Mouse (Mus musculus): ENCODE data around the gene Rtn1.
A peak's percentile ranks its signal among the peaks of the same experiment; 100 is the strongest.

Gene Rtn1

DNA sequence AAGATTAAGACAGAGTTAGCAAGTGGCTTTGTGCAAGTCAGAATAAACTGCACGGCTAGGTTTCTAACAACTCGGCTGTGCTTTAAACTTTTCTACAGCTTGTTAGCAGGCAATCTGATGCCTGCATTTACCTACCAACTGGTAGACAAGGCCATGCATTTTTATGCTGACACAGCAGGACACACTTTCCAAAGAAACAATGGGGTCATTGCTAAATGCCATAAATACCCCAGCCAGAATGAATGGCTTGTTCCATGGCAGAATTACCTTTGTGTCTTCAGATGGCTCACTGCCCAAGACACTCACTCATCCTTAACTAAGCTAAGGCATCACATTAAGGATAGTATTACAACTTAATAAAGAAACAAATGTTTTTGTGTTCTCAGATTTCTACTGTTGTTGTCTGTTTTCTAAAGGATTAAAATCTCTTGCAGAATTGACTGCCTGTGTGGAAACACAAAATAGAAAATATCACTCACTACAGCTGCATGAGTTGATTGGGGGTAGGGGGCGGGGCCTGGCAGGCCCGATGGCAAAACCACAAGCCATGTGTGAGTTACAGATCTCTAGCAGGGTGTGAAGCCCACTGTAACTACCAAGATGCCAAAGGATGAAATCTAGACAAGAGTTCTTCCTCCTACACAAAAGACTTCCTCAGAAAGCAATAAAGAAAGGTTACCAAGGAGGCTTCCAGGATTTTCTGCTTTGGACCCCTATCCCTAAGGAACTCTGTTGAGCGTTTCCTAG is 129.6 kb downstream of the Rtn1 start:
- no peak for DNase-seq (ENCODE audit: low spot score)

DNA sequence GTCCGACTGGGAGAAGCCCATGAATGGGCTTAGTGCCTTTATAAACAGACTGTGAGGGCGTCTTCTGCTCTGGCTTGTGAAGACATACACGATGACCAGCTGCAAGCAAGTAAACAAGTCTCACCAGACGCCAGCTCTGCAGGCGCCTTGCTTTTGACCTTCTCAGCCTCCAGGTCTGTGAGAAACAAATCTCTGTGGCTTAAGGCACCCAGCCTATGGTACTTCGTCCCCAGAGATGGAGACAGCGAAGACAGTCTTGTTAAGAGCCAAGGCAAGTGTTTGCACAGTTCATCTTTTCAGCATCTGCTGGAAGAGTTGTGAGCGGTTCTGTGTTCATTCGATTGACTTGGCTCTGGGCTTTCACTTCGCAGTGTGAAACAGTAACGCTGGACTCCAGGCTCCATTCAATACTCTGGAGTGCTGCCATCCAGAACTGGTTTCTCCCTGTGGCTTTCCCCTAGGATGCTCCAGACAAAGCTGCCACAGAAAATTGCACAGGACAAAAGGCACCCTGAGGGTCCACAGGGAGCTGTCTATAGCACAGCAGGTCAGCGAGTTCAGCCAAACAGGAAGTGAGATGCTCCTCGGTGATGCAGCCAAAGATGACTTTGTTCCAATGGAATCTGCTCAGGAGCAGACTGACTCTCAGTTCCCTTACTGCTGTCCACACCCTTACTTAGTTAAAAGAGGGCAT is 135.0 kb downstream of the Rtn1 start:
- DNase-seq (ENCODE audit: low spot score): no peak

DNA sequence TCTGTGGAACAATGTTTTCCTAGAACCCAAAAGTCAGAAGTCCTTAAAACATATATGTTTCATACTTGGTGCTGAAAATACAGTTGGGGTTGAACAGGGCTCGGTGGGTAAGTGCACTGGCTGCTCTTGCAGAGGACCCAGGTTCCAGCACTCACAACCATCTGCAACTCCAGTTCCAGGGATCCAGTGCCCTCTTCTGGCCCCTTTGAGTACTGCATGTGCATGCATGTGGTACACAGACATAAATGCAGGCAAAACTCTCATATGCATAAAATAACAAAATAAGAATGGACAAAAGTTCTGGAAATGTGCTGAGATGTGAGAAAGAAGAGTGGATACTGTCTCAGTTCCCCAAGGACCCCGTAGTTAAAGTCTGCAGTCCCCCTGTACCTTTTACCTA is 141.2 kb downstream of the Rtn1 start:
- DNase-seq (ENCODE audit: low spot score): peak; percentile 7

DNA sequence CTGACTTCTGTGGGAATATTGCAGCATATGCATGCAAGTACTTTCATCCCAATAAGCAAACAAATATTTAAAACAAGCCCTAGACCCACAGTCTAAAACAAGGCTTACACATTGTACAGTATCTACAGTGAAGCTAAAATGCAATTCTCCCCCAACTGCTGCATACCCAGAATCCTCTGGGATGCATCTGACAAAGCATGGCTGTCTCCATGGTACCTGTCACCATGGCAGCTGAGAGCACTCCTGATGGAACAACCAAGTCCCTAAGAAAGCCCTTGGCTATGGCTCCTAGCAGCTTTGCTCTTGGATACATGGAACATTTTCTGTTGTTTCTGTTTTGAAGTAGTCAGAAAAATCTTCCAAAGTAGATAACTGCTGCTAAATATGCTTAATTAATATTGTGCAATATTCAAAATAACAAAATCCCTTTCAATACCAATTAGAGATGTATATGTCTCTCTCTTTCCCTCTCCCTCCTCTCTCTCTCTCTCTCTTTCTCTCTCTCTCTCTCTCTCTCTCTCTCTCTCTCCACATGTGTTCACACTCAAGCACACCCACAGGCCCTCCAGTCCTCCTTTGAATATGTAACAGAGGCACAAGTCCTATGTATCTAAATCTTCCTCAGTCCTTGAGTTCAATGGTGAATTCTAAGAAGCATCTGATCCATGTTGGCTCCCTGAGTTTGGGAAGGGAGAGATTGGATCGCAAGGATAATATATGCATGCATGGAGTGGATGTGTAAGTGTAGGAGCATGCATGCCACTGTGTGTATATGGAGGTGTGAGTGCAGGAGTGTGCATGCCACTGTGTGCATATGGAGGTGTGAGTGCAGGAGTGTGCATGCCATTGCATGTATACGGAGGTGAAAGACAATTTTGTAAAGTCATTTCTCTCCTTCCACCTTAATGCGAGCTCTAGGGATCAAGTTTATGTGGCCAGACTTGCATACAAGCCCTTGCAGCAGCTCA is 143.3 kb downstream of the Rtn1 start:
- DNase-seq (ENCODE audit: low spot score): no peak

DNA sequence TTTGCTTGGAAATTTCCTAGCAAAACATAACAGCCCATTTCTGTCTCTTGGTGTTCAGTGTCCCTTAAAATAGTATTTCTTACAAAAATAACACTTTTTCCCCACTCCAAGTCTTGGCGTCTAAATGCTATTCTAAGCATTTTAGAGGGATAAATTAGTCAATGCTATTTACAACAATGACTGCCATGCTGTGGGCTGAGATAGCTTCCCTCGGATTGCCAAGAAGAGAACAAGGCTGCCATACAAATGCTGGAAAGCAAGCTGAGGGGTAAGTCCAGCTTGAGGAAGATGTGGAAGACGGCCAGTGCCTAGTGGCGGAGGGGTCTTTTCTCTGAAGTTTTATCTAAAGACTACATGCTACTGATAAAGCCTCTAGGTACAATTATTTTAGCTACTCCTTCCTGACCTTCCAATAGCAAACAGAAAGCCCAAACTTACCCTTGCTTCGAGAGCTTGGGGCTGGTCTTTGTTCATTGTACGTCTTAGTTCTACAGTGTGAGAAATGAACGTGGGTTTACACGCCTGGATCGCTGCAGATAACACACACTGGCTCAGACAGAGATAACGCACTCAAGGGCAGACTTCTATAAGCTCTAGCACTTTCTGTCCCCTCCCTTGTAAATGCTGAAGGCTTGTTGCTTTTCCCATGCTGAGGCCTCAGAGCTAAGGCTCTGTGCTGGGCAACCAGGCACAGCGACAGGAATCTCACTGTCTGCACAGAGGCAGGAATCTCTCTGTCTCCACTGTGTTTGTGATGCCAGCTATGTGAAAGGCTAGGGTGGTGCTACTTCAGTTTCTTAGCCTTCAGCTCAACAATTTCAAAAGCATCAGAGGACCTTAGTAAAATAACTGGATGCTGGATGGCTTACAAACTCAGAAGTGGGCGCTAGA is 145.4 kb downstream of the Rtn1 start:
- DNase-seq (ENCODE audit: low spot score): no peak

DNA sequence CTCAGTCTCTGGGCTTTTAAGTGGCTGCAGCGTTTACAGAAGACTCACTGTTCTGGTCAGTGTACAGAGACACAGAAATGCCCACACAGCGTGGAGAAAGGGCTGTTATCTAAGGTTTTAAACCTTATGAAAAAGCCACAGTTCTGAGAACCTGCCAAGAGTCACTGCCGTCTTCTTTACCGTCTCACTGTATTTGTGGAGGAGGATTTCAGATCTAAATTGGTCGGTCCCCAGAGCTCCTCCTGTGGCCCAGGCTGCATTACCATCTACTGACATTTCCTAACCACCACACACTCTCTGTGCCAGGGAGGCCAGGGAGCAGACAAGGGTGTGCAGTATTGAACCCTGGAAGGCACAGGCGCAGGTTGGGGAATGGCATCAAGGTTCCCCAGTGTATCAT is 151.9 kb downstream of the Rtn1 start:
- no peak for DNase-seq (ENCODE audit: low spot score)

DNA sequence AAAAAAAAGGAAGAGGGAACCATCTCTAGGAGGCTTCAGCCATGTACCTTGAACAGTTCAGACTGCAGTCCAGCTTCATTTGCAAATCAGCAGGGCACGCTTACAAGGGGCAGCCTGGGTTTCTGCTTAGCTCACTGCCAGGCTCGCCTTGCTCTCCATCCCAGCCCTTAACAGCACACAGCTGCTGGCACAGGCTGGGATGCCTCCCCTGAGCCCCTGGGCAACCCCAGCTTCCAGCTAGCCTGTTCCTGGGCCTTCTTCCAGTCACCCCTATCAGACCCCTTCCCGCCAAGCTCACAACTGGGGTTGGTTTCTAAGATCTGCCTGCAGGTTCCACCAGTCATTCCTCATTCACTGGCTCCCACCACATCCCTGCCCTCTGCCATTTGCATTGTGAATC is 155.8 kb downstream of the Rtn1 start:
- DNase-seq (ENCODE audit: low spot score): no peak

DNA sequence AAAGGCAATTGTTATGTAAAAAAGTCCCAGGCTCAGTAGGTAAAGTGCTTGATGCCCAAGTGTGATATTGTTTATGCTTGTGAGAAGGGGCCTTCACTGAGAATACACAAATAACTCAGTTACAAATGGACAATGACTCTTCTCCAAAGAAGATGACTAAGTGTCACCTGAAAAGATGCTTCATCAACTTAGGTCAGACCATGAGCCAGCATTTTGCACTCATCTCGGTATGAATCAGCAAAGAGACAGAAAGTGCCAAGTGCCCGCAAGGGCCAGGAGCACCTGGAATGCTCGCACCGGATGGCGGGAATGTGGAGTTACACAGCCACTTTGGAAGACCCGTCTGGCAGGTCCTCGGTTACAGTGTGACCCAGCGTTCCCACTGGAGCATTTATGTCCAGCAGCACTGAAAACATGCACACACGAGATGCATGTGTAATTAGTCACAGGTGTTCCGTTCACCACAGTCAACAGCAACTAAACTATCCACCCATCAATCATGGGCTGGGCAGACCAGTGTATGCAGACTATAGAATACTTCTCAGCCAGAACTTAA is 156.9 kb downstream of the Rtn1 start:
- DNase-seq (ENCODE audit: low spot score): no peak

DNA sequence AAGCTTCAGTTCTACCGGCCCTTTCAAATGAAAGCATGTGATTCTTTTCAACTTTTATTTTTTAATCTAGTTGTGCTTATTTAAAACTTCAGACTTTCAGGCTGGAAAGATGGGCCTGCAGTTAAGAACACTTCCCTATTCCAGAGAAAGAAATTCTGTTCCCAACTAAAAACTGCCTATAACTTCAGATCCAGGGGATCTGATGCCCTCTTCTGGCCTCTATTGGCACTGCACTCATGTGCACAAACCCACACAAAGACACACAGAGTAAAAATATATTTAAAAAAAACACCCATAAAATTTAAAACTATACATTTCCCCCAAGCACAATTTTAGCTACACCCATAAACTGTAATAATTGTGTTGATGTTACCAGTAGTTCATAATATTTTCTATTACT is 163.9 kb downstream of the Rtn1 start:
- DNase-seq (ENCODE audit: low spot score): no peak

DNA sequence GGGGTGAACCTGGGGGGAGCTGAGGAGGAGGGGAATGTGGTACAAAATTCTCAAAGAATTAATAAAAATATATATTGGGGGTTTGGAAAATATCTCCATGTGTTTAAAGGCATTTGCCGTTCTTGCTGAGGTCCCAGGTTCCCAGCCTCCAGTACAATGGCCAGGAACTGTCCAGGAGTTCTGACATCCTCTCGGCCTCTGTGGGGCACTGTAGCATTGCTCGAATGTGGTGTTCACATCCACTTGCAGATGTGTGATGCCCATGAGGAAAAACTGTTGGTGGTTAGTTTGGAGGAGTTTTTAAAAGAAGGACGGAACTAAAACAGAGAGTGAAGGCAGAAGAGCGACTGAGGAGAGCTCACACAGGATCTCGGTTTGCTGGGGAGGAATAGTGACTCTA is 166.0 kb downstream of the Rtn1 start:
- no peak for DNase-seq (ENCODE audit: low spot score)

DNA sequence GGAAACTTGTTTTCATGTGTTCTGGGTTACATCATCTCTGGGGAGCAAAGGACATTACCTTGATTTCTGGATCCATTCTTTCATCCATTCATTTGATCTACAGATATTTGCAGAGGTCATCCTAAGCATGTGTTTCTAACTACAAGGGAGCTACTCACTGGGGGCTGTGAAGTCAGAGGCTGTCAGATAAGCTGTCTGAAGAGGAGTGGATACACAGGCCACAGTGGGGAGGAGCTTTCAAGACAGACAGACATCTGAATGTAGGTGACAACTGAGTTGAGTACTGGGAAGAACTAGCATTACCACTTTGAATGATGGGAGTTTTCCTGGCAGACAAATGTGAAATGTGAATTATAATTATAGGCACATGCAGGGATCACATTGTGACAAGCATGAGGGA is 168.3 kb downstream of the Rtn1 start:
- no peak for DNase-seq (ENCODE audit: low spot score)

DNA sequence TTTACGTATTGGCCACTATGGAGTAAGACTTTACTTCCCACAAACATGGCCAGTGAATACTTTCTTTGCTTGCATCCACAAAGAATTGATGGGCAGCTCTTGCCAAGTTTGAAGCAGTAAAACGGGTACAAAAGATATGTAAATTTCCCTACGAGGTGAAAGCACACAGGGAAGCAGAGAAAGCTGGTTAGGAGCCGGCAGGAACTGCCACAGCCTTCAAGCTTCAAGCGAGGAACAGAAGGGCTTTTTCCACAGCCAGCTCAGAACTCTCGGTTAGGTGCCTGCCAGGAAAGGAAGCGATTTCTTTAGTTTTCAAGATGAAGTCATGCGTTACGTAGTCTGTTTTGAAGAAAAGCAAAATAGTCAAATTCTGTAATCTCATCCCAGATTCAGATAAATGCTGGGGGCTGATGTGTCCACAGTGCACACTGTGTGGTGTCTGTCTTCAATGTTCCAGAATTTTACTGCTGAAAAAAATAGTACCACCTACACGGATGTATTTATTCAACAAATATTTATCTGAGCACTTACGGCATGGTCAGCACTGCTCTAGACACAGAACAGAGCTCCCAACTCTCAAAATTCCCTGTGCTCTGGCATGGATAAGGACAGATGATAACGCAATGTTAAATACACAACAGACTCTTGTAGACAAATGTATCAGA is 169.5 kb downstream of the Rtn1 start:
- no peak for DNase-seq (ENCODE audit: low spot score)

DNA sequence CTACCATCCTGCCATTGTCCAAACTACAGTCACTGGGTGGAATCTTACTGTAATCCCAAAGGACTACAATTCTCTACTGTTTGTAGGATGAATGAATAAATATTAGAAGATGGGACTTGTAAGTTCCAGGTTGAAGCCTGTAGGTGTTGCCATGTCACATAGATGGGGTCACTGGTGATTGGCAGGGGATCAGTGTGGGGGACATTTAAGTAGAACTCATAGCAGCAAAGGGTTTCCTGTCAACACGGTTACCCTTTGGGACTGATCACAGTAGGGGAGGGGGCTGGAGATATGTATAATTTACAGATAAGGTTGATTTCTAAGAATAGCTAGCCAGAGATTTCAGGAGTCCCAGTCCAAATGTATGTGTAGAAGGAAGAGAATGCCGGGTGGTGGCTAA is 171.6 kb downstream of the Rtn1 start:
- no peak for DNase-seq (ENCODE audit: low spot score)

DNA sequence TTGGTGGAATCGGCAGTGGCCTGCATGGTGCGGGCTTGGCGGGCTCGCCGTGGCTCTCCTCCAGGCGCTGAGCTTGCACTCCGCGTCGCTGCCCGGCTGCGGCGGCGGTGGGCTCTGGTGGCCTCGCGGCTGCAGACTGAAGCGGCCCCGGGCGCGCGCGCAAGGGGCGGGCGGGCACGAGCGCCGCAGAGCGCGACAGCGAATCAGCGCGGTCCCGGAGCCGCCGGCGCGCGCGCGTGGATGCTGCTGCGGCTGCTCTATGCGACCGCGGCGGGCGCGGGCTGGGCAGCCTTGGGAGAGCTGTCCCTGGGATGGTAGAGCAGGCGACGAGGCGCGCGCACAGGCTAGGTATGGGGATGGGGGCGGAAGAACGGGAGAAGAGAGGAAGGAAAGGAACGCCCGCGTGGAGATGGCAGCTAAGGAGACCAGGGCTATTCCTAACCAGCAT is 172.3 kb downstream of the Rtn1 start:
- DNase-seq (ENCODE audit: low spot score): no peak

DNA sequence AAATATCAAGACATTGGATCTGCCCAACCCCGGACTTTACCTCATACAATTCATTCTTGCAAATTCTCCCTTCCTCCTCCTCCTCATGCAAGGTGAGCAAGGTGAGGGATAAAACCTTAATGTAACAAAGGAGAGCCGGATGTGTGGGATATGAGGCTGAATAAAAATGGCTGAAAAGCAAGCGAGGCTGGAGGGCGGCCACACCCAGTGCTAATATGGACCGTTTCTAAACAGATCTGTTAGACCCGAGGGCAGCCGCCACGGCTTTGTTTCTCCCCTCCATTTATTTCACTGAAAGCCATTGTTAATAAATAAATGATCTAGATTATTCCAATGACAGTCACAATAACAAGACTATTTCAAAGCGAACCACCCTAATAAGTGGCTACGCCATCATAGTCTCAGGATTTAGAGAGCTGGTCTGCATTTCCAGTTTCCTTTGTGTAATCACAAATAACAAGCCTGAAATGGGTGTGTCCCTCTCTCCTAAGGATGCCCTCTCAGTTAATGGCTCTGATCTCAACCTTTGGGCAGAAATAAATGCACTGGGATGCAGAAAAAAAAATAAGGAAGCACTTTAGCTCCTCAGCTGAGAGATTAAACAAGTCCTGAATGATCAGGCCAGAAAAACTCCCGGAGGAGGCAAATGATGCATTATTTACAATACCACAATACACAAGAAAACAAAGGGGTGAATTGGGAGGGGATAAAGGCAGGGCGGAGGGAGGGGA is 173.1 kb downstream of the Rtn1 start:
- DNase-seq (ENCODE audit: low spot score): no peak

DNA sequence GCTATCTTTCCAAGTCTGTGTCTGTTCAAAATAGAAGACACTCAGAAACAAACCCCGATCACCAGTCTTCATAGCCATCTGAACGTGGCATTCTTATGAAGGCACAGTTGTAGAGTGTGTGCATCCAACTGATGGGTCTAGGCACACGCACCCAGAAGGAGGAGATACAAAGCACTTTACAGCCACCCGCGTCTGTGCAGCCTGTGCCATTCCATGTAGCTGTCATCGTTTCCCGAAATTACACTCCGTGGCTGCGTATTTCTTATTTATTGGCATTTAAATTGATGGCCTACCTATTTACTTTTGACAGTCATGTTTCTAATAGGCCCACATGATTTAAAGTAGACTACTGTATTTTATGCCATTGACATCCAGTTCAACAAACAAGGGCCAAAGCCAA is 173.9 kb downstream of the Rtn1 start:
- DNase-seq (ENCODE audit: low spot score): no peak

DNA sequence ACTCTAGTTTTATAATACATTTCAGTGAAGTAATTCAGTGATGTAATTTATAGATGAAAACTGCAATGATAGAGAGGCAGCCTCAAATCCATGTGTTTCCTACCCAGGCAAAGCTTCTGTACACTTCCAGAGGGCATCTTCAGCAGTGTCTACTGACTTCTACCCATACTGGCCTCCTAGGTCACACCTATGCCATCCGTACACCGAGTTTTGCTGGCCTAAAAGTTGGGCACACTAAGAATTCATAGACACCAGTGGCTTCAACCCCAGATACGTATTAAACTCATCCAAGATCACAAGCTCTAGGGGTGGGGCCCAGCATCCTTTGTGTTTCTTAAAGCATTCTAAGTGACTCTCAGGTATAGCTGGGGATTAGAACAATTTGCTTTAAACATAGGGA is 174.7 kb downstream of the Rtn1 start:
- DNase-seq (ENCODE audit: low spot score): no peak

DNA sequence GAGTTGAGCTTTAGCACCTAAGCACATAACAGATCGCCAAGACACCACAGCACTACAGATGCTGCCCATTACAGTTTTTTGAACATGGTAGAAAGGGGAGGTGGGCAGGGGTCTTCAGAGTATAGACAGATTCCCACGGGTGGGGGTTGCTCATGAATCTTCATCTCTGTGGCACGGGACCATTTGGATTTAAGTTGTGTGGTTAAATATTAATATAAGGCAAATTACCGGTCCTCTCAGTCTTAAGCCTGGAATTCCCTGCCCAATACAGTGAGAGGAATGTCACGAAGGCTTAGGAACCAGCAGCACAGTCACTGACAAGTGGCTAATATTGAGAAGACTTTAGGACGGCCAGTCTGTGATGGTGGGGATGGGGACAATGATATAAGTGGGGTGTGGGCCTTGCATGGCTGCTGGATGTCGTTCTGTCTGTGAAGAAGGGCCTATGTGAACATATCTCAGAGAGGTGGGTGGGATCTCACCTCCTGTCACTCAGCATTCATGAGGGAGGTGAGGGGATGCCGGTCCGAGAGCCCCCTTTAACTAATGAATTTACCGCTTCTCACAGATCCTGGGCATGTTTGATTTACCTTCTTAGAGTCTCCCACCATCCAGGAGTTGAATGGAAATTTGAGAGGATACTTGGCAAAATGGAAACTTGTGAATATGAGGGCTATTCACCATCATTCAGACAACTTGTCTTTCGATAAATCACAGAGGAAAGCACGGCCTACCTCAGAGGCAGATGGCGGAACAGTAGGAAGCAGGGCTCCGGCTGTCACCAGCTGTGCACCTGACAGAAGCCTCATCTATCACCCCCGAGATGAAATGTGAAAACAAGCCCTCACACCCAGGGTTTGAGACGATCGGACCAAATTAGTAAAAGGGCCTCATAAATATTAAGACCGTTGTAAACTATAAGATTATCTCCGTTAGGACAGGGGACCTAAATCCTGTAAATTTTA is 175.7 kb downstream of the Rtn1 start:
- DNase-seq (ENCODE audit: low spot score): no peak

DNA sequence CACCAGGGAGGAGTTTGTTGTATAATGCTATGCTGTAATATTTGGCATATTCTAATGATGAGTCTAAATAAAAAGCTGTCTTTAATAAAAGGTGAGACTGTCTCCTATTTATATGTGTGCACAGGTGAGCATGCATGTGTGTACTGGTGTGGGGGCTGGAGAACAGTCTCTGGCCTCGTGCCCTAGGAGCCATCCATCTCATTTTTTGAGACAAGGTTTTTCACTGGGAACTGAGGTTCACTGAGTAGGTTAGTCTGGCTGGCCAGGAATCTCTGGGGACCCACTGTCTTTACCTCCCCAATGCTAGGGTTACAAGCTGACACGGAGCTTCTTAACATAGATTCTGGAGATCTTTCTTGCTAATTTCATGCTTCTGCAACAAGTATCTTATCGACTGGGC is 176.7 kb downstream of the Rtn1 start:
- no peak for DNase-seq (ENCODE audit: low spot score)

Measured in spleen, adult 12 weeks (tissue).